Mouse (Mus musculus) activated CD4-positive, CD25-positive, alpha-beta regulatory T cell, adult 4 months (primary cell): ENCODE data around the gene Herc4. TPM values are rescaled to one million over a fixed set of nuclear protein-coding genes. Genes with fewer than 3 reads are reported as not detected.
"Not testable (repeated sequence)": the region's sequence is repeated elsewhere in the genome, so short reads cannot be mapped to it uniquely, and the experiment has no call there.

Source experiments
- ATAC-seq: one replicate; pipeline ENCODE4 v1.8.0; 2017
- polyA plus RNA-seq, 2 experiments: library from polyadenylated mRNA; unstranded; fragments of 100-300 nt; shearing (Covaris generic); gene quantifications; one replicate each; pipeline ENCODE4 v1.2.1; 2017

Gene Herc4
- polyA plus RNA-seq, 2 experiments from 2014 or later: 76.2 to 80.8 TPM

- ATAC-seq: no peak
Measured at GRCm38 (mm10) chr10:63248421-63248820, 4.8 kb downstream of the Herc4 start.

DNA sequence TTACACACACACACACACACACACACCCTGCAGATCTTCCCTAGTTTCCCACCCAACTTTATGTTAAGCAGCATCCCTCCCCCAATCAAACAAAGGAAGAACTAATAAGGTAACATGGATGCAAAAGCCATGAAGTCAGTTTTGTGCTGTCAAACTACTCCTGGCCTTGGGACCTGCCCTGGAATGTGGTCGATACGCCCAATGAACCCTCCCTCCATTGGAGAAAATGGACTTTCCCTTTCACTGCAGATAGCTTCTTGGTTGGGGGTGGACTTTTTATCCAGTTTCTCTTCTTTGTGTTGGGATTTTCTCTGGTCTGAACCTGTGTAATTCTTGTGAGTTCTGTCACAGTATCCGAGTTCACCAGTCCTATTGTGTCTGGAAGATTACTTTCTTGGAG lies 15.1 kb downstream of the Herc4 start:
- ATAC-seq: no peak

GRCm38 (mm10) chr10:63259340-63259739 lies 15.7 kb downstream of the Herc4 start:
- ATAC-seq: no peak

GRCm38 (mm10) chr10:63267941-63268340 lies 24.3 kb downstream of the Herc4 start:
- ATAC-seq: no peak

DNA sequence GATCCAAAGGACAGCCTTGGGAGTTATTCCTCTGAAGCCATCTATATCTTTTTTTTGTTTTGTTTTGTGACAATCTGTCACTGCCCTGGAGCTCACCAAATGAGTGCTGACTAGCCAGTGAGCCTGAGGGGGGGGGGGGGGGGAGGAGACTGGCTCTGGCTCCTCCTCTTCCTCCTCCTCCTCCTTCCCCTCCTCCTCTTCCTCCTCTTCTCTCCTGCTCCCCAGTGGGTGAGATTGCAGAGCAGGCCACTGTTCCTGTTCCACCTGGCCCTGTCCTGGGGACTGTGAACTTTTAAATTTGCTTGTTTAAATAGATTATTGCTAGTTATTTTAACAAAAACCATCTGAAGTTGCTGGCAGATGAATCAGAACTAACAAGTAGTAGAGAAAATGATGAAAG lies 28.8 kb downstream of the Herc4 start:
- ATAC-seq: no peak

- ATAC-seq: no peak
Measured at GRCm38 (mm10) chr10:63272868-63273267, 29.3 kb downstream of the Herc4 start.

DNA sequence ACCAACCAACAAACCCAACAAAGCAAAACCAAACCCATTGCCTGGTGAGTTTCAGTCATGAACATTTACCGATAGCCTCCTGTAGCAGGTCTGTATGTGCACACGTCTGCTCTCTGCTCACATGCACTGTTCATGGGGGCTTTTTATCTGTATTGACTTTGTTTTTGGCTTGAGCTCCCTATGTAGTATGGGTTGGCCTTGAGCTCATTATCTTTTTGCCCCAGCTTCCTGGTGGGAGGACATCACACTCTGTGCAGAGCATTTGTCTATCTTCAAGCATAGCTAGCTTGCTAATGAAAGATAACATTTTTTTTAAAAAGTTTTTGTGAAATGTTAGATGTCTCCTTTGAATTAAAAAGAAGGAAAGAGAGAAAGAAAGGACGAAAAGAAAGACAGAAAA lies 33.4 kb downstream of the Herc4 start:
- no peak for ATAC-seq

GRCm38 (mm10) chr10:63279851-63280250 lies 36.2 kb downstream of the Herc4 start:
- ATAC-seq: no peak

DNA sequence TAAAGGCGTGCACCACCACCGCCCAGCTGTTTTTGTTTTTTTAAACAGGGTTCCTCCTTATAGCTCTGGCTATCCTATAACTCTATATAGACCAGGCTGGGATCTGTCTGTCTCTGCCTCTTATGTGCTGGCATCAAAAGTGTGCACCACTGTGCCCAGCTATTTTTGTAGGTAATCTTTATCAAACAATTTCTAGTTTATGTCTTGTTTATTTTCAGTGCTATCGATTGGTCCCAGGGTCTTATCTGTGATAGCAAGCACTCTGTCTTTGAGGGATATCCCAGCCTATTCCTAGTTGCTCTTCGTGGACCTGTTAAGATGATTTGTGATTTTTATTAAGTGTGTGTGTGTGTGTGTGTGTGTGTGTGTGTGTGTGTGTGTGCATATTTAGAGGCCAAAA lies 38.8 kb downstream of the Herc4 start:
- ATAC-seq: no peak

DNA sequence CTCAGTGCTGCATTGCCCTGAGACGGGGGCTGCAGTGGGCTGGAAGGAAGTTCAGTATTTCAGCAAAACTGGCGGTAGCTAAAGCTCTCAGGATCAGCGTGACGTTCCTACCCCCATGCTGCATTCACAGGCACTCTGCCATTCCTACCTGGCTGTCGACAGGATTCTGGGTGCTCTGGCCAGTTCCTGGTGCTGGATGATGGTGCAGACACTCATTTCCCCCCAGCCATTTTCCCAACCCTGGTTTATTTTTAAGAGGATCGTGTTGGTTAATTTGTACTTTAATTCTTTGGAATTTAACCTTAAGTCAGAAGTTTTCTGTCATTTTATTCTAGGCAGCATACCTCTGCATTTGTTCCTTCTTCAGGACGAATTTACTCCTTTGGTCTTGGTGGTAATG lies 39.2 kb downstream of the Herc4 start:
- no peak for ATAC-seq

DNA sequence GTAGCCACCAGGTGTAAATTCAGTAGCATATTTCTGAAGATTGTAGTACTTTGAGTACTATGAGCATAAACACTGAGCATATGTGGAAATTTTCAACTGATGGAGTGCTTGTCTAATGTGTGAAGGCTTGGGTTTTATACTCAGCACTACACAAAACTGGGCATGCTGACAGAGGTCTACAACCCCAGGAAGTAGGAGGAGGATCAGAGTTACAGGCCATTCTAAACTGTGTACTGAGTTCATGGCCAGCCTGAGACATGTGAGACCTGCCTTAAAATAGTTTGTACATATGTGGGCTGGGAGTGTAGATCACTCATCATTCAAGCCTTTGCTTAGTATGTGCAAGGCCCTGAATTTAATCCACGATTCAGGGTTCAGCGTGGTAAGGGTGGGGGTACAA lies 58.7 kb downstream of the Herc4 start:
- ATAC-seq: no peak

GRCm38 (mm10) chr10:63308582-63309366 lies 65.2 kb downstream of the Herc4 start:
- ATAC-seq: peak; percentile 77

DNA sequence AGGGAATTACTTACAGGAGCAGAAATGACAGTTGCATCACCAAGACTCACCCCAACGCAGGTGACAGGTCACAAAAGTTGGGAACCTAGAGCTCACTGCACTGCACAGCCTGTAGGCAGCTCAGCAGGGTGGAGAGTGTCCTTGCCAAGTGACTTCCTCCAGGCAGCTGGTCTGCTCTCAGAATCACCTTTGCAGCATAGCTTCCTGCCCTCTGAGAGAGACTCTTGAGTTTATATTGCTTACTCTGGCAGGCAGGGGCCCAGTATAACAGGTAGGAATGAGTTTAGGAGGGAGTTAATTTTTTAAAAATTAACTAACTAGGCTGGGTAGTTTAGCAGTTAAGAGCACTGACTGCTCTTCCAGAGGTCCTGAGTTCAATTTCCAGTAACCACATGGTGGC lies 70.1 kb downstream of the Herc4 start:
- no peak for ATAC-seq

GRCm38 (mm10) chr10:63327091-63327490 lies 83.5 kb downstream of the Herc4 start:
- no peak for ATAC-seq

DNA sequence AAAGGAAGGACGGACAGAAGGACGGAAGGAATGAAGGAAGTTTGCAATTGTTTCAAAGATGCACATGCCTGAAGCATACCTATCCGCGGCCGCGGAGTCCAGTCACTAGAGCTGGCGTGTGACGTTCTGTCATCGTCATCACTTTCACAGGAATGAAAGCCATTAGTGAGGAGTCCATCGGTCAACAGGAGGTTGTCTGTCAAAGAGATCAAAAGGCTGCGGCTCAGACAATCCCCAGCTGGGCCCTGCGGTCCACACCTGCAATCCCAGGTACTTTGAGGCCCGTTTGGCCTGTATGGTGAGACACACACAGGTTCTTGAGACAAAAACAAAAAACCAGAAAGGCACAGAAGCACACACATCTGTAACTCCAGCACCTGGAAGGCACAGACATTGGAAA lies 93.3 kb downstream of the Herc4 start:
- ATAC-seq: no peak

DNA sequence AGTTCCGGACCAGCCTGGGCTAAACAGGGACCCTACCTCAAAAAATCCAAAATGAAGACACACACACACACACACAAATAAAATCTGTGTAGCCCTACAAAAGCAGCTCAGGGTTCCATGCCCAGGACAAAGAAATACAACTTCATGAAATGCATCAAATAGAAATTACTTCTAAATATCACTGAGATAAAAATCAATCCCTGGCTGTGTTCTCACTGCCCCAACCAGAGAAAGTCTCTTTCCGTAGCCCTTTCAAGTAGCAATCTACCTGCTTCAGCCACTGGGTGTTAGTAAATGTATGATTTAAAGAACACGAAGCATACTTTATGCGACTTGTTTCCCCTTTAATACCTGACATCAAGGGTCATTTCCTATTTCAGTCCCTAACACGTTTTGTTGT lies 93.7 kb downstream of the Herc4 start:
- no peak for ATAC-seq

GRCm38 (mm10) chr10:63337951-63338836 lies 94.6 kb downstream of the Herc4 start:
- ATAC-seq: peak; percentile 48

- ATAC-seq: peak; percentile 64
Measured at GRCm38 (mm10) chr10:63338914-63339643, 95.5 kb downstream of the Herc4 start.

DNA sequence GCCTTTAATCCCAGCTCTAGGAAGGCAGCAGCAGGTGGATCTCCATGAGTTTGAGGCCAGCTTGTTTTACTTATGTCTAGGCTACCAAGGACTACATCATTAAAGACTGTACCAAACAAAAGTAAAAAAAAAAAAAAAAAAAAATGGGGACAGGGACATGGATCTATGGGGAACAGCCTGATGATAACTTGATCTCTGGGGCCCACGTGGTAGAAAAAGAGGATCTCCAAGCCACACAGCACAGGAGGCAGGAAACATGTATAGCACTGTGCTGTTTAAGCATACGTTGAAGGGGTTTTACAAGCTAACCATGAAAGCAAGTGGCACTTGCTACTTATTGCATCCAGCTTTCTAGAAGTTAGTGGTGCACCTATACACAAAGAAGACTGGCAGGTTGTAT lies 97.7 kb downstream of the Herc4 start:
- no peak for ATAC-seq

- ATAC-seq: no peak
Measured at GRCm38 (mm10) chr10:63344751-63345150, 101.1 kb downstream of the Herc4 start.

- ATAC-seq: no peak
Measured at GRCm38 (mm10) chr10:63348291-63348690, 104.7 kb downstream of the Herc4 start.

GRCm38 (mm10) chr10:63350666-63351065 lies 107.1 kb downstream of the Herc4 start:
- ATAC-seq: no peak

DNA sequence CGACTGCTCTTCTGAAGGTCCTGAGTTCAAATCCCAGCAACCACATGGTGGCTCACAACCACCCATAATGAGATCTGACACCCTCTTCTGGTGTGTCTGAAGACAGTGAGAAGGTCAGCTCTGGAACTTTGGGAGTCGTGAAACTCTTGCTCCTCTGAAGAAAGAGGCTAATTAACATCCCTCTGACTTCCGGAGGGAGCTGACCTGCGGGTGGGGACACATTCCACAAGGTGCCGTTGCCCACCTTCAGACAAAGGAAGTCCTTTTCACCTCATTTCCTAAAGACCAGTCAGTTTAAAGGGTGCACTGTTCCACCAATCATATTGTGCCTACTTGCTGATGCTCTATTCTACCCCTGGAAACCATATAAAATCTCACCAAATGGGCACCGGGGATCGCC lies 107.5 kb downstream of the Herc4 start:
- ATAC-seq: not testable (repeated sequence)
